Mouse (Mus musculus) midbrain, embryonic 14.5 days (tissue): ENCODE measurements around the gene Cdc42bpb. TPM values are rescaled to one million over a fixed set of nuclear protein-coding genes. Genes with fewer than 3 reads are reported as not detected.

ENCODE experiments used
- ATAC-seq: fragments of 200-750 bp; cut with Nextera tagmentation; 2 replicates; pipeline ENCODE4 v1.8.0; 2017; ENCODE audit warnings: moderate number of reproducible peaks, moderate library complexity; ENCODE audit not compliant: low FRiP score, low TSS enrichment
- DNase-seq: peaks from one replicate; pipeline ENCODE4 v3.0.0-alpha.2; 2015
- H3K27ac ChIP-seq: fragments of 300-500 bp; sonication (generic); replicated peaks from 2 replicates; pipeline ENCODE4 v1.5.1; 2014; ENCODE audit warnings: mild to moderate bottlenecking, low read depth, low read length, moderate library complexity
- H3K27me3 ChIP-seq: fragments of 300-500 bp; sonication (generic); 2 replicates; pipeline ENCODE4 v1.6.1; 2014; ENCODE audit warnings: low read length, control low read depth, mixed read lengths; ENCODE audit not compliant: control insufficient read depth, insufficient read depth
- H3K36me3 ChIP-seq: fragments of 300-500 bp; sonication (generic); 2 replicates; pipeline ENCODE4 v1.6.1; 2014; ENCODE audit warnings: low read length, control low read depth; ENCODE audit not compliant: control insufficient read depth, insufficient read depth
- H3K4me1 ChIP-seq: fragments of 300-500 bp; sonication (generic); 2 replicates; pipeline ENCODE4 v1.6.1; 2014; ENCODE audit warnings: mild to moderate bottlenecking, antibody characterized with exemption, low read length, control low read depth; ENCODE audit not compliant: control insufficient read depth, insufficient read depth
- H3K4me2 ChIP-seq: fragments of 300-500 bp; sonication (generic); 2 replicates; pipeline ENCODE4 v1.6.1; 2014; ENCODE audit warnings: mild to moderate bottlenecking, low read length, moderate library complexity
- H3K4me3 ChIP-seq: fragments of 300-500 bp; sonication (generic); replicated peaks from 2 replicates; pipeline ENCODE4 v1.5.1; 2014; ENCODE audit warnings: low read depth, low read length
- H3K9ac ChIP-seq: fragments of 300-500 bp; sonication (generic); replicated peaks from 2 replicates; pipeline ENCODE4 v1.6.1; 2014; ENCODE audit warnings: mild to moderate bottlenecking, low read length, moderate library complexity
- H3K9me3 ChIP-seq: fragments of 300-500 bp; sonication (generic); 2 replicates; pipeline ENCODE4 v1.6.1; 2016; ENCODE audit warnings: low read length, control low read depth, mixed read lengths; ENCODE audit not compliant: control insufficient read depth
- WGBS: fragments of 180-500 bp; shearing (Covaris S2); extraction: QIAGEN DNeasy Blood & Tissue Kit; methylation state at CpG from one replicate; pipeline ENCODE4 v1.1.7; 2014; 5-methylcytosine and 5-hydroxymethylcytosine counted together
- polyA plus RNA-seq: library from polyadenylated mRNA; unstranded; fragments of >200 nt; fragmentation: Nextera tagmentation; extraction: Ambion mirVana; gene quantifications from 2 replicates; pipeline ENCODE4 v1.2.1, GENCODE M21; 2014

The Cdc42bpb gene
- polyA plus RNA-seq, 1 experiment from 2014 or later: 47.8 TPM

DNA sequence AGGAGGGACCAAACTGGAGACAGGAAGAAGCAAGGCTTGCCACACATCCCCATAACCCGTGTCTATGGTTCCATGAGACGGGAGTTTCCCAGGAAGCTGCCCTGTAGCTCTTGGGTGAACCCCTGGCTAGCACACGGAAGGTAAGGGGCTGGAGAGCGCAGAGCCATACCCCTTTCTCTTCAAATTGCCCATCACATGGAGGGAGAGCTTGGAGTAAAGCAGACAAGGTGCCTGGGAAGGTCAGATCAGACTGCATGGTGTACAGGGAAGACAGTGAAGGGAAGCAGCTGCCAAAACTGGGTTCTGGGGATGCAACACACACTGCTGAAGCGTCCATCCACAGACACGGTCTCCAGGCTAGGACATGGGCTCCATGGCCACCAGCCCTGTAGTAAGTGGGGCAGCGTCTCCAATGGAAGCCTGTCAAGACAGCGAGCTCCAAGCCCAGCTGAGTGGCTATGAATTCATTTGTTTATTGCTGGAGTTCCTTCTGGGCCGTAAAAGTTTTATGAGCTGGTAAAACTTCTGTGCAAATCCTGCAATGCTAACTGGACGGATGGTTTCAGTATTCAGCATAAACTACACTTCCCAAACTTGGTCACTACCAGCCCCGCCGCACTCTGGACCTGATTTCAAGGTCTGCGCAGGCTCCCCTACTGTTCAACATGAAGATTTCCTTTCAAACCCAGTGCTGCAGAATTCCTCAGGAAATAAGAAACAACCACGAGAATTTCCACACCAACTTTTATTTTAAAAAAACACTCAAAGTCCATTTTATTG lies 16.0 kb downstream of the Cdc42bpb start:
- no peak overlapping the region for H3K27ac ChIP-seq
- no peak overlapping the region for H3K4me3 ChIP-seq
- H3K4me1 ChIP-seq: peaks cover 14% of the 10 kb centered on the region; the same call in 1 of the 2 replicates
- no peak overlapping the region for H3K9ac ChIP-seq
- H3K9me3 ChIP-seq: no peaks in the 10 kb centered on the region
- no peaks in the 10 kb centered on the region for H3K36me3 ChIP-seq
- H3K4me2 ChIP-seq: no peak overlapping the region
- no peaks in the 10 kb centered on the region for H3K27me3 ChIP-seq
- ATAC-seq (no peak), DNase-seq (no peak)
- 84% methylated on average over 14 of the region's 14 CpGs for WGBS

DNA sequence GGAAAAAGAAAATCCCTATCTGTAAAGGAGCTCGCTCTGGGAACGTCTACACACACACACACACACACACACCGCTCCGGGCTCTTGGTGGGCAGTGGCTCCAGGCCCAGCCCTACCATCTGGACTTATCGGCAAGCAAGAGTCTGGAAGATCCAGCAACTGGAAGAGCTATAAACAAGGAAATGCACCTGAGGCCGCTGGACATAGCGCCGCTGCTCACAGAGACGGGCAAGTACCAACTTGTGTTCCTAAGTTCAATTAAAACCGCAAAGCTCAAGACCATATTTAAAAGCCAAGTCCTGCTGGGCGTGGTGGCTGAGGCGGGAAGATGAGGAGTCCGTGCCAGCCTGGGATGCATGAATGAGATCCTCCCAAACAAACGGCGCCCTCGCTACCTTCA lies 16.8 kb downstream of the Cdc42bpb start:
- DNase-seq (no peak), ATAC-seq (no peak)
- no peaks in the 10 kb centered on the region for H3K27me3 ChIP-seq
- no peaks in the 10 kb centered on the region for H3K36me3 ChIP-seq
- peaks cover 14% of the 10 kb centered on the region; the same call in 1 of the 2 replicates for H3K4me1 ChIP-seq
- H3K27ac ChIP-seq: no peak overlapping the region
- no peak overlapping the region for H3K4me3 ChIP-seq
- WGBS: 92% methylated on average over 16 of the region's 16 CpGs
- H3K9ac ChIP-seq: no peak overlapping the region
- H3K4me2 ChIP-seq: no peak overlapping the region
- no peaks in the 10 kb centered on the region for H3K9me3 ChIP-seq

DNA sequence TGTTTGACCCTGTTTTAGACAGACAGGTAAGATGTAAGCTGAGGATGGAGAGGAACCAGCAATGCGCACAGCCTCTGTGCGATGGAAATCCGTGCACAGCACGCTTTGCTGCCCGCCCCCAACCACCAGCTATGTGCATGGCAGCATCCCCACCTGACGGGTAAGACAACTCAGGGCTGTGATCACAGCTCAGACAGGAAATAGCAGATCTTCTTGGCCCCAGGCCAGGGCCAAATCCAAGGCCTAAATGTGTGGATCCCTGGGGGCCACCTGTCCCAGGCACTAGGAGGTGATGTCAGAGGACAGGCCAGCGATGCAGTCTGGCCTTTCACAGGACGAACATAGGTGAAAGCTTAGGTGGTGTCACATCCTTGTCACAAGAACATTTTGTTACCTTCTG lies 21.3 kb downstream of the Cdc42bpb start:
- no peak overlapping the region for H3K27ac ChIP-seq
- no peak overlapping the region for H3K9ac ChIP-seq
- DNase-seq (no peak), ATAC-seq (no peak)
- no peak overlapping the region for H3K4me3 ChIP-seq
- no peaks in the 10 kb centered on the region for H3K27me3 ChIP-seq
- H3K9me3 ChIP-seq: no peaks in the 10 kb centered on the region
- H3K4me1 ChIP-seq: peaks cover 31% of the 10 kb centered on the region
- 0 out of 2 replicates have a peak, but pooled peaks cover 3% of the 10 kb centered on the region for H3K36me3 ChIP-seq
- no peak overlapping the region for H3K4me2 ChIP-seq
- 91% methylated on average over 8 of the region's 8 CpGs for WGBS

- Histone ChIP-seq H3K9me3 (no peaks in the 10 kb centered on the region), H3K4me3 (no peak overlapping the region), H3K4me2 (peak overlapping the region; percentile 27; the same call in 1 of the 2 replicates), H3K9ac (no peak overlapping the region), H3K27ac (peak overlapping the region; percentile 75), H3K27me3 (no peaks in the 10 kb centered on the region), H3K36me3 (0 out of 2 replicates have a peak, but pooled peaks cover 3% of the 10 kb centered on the region), H3K4me1 (peaks cover 31% of the 10 kb centered on the region)
- 86% methylated on average over 5 of the region's 5 CpGs for WGBS
- DNase-seq: no peak
- ATAC-seq: no peak
Observed at GRCm38 (mm10) chr12:111354142-111354541, 23.4 kb downstream of the Cdc42bpb start.

GRCm38 (mm10) chr12:111353439-111353915 lies 24.0 kb downstream of the Cdc42bpb start:
- Histone ChIP-seq H3K4me3 (no peak overlapping the region), H3K36me3 (0 out of 2 replicates have a peak, but pooled peaks cover 3% of the 10 kb centered on the region), H3K9me3 (no peaks in the 10 kb centered on the region), H3K9ac (no peak overlapping the region), H3K27ac (peak overlapping the region; percentile 75), H3K4me2 (peak overlapping the region; percentile 27), H3K4me1 (peaks cover 29% of the 10 kb centered on the region), H3K27me3 (no peaks in the 10 kb centered on the region)
- 33% methylated on average over 15 of the region's 15 CpGs for WGBS
- ATAC-seq (peak; percentile 48), DNase-seq (peak; percentile 71)

GRCm38 (mm10) chr12:111353008-111353407 lies 24.5 kb downstream of the Cdc42bpb start:
- Histone ChIP-seq H3K4me2 (peak overlapping the region; percentile 27), H3K9me3 (no peaks in the 10 kb centered on the region), H3K9ac (no peak overlapping the region), H3K4me1 (peaks cover 24% of the 10 kb centered on the region), H3K4me3 (no peak overlapping the region), H3K27me3 (no peaks in the 10 kb centered on the region), H3K36me3 (0 out of 2 replicates have a peak, but pooled peaks cover 3% of the 10 kb centered on the region), H3K27ac (peak overlapping the region; percentile 75)
- DNase-seq: no peak
- ATAC-seq: no peak
- 88% methylated on average over 11 of the region's 11 CpGs for WGBS

DNA sequence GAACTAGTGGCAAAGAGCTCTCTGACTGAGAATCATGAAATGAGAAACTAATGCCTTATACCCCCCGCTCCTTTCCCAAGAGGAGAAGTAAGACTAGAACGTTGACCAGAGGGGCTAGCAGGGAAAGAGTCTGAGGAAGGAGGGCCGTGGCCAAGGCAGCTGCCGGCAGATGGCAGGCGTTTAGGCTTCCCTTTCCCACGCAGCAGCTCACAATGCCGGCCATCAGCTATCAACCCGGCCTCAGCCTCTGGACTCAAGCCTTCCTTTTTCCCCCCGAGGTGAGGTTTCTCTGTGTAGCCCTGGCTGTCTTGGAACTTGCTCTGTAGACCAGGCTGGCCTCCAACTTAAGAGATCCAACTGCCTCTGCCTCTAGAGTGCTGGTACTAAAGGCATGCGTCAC lies 25.0 kb downstream of the Cdc42bpb start:
- WGBS: 90% methylated on average over 10 of the region's 10 CpGs
- no peak for ATAC-seq

DNA sequence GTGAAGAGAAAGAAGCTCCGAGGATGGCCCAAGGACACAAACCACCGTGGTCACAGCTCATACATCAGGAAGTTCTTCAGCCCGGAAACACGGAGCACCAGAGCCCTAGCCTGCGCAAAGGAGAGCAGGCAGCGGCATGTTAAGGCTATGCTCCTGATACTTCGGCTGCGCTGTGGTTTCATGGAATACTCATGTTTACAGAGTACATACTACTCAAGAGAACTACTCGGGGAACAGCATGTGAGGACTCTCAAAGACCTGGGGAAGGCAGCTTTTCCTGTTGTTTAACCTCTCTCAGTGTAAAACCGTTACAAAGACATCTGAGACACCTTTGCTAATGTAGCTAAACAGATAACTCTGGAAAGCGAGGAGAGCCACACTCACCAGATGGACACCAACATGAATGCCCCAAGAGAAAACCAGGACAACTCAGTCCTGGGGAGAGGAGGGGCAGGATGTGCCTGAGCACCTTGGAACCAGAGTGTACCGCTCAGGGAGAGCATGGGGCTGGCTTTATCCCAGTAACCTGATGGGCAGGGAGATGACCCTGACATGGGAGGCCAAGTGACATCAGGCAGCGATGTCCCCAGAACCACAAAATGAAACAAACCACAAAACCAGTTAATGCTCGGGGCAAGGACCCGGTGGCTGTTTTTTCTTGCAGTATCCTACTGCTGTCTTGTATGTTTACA lies 27.8 kb downstream of the Cdc42bpb start:
- H3K9me3 ChIP-seq: no peaks in the 10 kb centered on the region
- H3K4me1 ChIP-seq: peaks cover 17% of the 10 kb centered on the region
- no peak overlapping the region for H3K27ac ChIP-seq
- no peaks in the 10 kb centered on the region for H3K27me3 ChIP-seq
- no peak overlapping the region for H3K4me2 ChIP-seq
- DNase-seq (no peak), ATAC-seq (no peak)
- no peak overlapping the region for H3K9ac ChIP-seq
- 0 out of 2 replicates have a peak, but pooled peaks cover 3% of the 10 kb centered on the region for H3K36me3 ChIP-seq
- H3K4me3 ChIP-seq: no peak overlapping the region
- WGBS: 94% methylated on average over 15 of the region's 15 CpGs

More for the DNA sequence above, 25.0 kb downstream of the Cdc42bpb start:
- DNase-seq: no peak
- Histone ChIP-seq H3K4me1 (peaks cover 20% of the 10 kb centered on the region), H3K36me3 (0 out of 2 replicates have a peak, but pooled peaks cover 3% of the 10 kb centered on the region), H3K9ac (no peak overlapping the region), H3K27ac (no peak overlapping the region), H3K9me3 (no peaks in the 10 kb centered on the region), H3K4me3 (no peak overlapping the region), H3K4me2 (no peak overlapping the region), H3K27me3 (no peaks in the 10 kb centered on the region)
